Mouse (Mus musculus) c-Kit-negative CD71-positive TER-119-positive erythroid progenitor cells, embryonic 14.5 days (primary cell): ENCODE measurements around the gene Gm4881.

Source experiments
- DNase-seq: peaks from one replicate; pipeline ENCODE4 v3.0.0-alpha.2; 2013; ENCODE audit warnings: low read depth, low spot score

The Gm4881 gene

DNA sequence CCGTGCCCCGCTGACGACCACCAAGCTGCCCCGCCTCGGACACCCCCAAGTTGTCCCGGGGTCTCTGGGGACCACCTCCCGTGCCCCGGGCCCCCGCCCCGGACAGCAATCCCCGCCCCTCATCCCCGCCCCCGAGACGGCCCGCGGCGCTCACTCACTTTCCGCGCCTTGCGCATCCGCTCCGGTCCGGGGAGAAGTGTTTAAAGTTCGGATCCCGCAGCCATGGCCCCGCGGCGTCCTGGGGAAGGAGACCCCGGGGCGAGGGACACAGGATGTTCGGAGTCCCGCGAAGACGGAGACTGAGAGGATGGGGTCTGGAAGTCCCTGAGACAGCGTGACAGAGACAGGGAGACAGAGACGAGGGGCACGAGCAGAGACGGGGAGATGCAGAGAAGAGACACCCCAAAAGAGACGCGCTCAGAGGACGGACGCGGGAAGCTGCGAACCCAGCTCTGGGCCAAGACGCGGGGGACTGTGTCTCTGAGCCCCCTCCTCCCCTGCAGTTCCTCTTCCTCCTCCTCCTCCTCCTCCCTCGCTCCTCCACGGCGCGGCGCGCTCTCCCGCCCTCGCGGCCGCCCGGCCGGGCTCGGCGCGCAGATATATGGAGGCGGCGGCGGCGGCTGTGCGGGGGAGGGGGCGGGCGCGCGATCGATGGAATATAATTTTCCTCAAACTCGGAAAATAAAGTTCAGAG lies at the start of gene Gm4881:
Gm4881 (minus strand) TSS at position 238 of the 694 bp plus-strand sequence.
- DNase-seq: no peak

DNA sequence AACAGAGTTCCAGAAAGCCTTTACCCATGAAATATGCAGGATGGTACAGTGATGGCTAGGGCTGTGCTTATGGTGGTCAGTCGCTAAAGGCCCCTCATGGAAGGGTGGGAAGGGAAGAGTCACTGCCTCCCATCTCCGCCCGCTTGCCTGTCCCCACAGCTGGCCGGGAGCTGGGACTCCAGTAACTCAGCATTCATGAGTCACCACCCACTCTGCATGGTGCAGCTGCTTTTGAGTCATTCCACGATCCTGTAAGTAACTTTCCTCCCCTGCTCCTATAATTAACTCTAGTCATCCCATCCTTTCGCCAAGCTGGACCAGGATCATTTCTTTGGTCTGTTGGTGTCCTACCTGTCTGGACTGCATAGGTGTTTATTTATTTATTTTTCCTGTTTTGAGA lies 48.8 kb upstream of the Gm4881 start:
- no peak for DNase-seq

DNA sequence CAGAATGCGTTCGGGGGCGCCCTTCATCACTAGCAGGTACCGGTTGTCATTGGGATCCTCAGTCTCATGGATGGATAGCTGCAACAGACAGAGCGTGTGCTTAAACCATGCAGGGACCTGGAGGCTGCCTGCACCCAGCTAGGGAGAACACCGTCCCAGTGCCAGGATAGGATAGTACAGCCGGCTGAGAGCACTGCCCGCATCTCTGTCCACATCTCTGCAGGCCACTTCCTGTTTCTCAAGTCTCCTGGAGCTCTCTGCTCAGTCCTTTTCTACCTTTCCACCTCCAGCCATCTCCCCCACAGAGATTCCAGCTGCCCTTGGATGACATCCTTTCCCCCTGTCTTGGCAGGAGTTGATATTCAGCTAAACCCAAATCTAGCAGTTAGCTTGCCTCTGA lies 46.2 kb upstream of the Gm4881 start:
- DNase-seq: no peak

DNA sequence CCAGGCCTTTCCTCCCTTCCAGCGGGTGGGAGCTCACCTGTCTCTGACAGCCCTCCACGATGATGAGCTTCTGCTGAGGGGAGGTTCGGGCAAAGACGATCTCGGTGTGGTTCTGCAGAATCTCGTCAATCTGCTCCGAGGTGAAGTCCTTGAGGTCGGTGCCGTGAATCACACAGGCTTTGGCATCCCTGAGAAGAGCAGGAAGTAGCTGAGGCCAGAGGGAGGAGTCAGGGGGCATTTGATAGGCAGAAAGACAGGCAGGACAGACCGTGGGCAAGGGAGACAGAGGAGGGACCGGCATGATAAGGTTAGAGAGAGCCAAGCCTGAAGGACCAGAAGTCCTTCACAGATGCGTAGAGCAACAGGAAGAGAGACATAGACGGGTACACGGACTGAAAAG lies 43.6 kb upstream of the Gm4881 start:
- DNase-seq: no peak

DNA sequence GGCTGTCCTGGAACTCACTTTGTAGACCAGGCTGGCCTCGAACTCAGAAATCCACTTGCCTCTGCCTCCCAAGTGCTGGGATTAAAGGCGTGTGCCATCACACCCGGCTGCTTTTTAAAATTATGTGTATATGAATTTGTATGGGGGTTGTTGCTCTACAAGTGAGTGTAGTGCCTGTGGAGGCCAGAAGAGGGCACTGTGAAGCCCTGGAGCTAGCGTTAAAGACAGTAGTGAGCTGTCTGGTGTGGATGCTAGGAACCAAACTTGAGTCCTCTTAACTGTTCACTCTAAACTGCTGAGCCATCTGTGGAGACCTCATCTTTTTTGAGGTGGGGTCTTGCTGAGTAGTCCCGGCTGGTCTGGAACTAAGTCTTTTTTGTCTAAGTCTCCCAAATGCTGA lies 41.5 kb upstream of the Gm4881 start:
- DNase-seq: no peak

GRCm38 (mm10) chr7:24984307-24984706 lies 40.0 kb upstream of the Gm4881 start:
- DNase-seq: no peak

DNA sequence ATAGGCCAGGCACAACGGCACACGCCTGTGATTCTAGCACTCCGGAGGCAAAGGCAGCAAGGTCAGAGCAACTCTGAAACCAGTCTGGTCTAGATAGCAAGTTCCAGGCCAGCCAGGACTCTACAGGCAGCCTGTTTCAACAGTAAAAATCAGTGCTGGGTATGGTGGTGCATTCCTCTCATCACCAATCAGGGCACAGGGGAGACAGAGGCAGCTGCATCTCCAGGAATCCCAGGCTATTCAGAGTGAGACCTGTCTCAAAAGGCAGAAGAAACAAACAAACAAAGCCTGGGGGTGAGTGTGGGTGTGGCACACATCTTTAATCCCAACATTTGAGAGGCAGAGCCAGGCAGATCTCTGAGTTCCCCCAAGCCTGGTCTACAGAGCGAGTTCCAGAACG lies 39.1 kb upstream of the Gm4881 start:
- DNase-seq: no peak

DNA sequence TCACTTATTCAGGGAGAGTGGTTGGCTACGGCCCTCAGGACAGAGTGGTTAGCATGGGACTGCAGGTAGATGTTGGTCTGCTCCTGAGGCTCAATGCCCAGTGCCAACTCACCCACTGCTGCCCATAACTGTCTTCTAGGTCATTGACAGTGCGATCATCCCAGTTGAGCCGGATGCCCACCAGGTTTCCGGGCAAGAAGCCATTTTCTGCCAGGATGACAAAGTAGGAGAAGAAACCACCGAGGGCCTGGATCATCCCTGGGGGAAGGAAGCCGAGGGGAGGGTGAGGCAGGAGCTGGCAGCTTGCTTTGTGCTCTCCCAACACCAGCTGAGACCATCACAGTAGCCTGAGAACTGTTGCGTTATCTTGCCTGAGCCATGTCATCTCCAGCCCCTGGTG lies 36.1 kb upstream of the Gm4881 start:
- DNase-seq: no peak

- DNase-seq: no peak
Measured at GRCm38 (mm10) chr7:24978781-24979180, 34.5 kb upstream of the Gm4881 start.

DNA sequence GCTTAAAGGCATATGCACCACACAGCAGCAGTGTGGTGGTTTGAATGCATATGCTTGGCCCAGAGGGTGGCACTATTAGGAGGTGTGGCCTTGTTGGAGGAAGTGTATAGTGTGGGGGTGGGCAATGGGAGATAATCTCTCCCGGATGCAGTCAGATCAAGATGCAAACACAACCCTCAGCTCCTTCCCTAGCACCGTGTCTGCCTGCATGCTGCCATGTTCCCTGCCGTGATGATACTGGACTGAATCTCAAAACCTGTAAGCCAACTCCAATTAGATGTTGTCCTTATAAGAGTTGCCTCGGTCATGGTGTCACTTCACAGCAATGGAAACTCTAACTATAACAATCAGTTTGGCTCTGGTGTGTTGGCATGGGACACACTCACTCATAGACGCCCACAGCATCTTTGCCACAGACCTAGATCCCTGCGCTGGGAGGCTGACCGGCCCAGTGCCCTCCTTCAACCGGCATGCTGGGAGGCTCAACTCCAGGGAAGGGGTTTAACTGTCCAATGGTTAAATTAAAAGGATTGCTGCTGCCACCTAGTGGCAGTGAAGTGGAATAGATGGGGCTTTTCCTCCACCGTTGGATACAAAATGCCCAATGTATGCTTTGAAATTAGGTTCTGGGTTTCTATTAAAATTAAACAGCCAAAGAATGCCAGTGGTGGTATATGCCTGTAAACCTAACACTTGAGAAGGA lies 30.8 kb upstream of the Gm4881 start:
- peak; percentile 36 for DNase-seq

DNA sequence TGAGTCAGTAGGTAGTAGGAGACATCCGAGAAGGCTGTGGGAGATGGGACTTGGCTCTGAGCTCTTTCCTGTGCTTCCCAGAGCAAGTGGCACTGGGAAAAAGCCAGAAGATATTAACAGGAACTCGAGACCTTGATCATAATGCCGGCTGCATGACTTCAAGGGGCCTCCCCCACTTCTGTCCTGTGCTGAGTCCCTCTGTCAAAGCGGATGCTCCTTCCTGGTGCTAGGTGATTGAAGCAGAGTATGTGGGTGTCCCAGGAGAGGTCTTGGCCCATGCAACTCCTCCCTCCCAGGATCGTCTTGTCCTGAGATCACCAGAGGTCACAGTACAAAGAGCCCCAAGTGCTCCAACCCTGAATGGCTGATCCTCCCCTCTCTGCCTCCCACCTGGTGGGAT lies 29.6 kb upstream of the Gm4881 start:
- no peak for DNase-seq

GRCm38 (mm10) chr7:24973208-24973607 lies 28.9 kb upstream of the Gm4881 start:
- no peak for DNase-seq

GRCm38 (mm10) chr7:24971972-24972893 lies 27.9 kb upstream of the Gm4881 start, which contains the start of gene Rabac1:
Gene Rabac1 (minus strand): TSS chr7:24972754.
- peak; percentile 84 for DNase-seq

DNA sequence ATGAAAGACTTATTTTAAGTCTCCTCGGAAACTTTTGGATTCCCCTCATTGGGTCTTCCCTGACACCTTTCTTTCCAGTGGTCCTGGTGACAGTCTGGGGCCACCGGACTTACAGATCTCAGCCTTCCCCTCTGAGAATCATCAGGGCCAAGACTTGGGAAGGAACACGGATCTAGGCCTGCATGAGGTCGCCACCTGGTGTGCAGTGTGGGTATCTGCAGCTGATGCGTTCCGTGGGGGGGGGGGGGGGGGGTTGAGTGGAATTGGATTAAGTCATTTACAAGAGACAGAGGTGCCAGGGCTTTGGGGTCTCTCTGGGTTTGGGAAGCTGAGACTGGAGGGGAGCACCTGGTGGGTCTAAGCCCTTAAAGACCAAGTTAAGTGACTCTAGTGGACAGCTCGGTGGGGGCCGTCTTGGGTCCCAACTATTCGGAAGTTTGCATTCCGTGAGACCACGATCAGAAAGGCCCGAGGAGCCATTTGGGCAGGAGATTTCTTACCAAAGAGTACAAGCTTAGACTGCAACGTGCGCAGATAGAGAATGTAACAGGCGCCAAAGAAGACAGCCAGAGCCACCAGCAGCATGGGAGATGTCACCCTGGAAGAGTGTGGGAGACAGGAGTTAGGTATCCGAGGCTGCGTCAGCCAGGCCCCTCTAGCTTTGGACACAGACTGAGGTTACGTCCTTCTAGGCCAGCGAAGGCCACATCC lies 27.1 kb upstream of the Gm4881 start:
- DNase-seq: peak; percentile 51

DNA sequence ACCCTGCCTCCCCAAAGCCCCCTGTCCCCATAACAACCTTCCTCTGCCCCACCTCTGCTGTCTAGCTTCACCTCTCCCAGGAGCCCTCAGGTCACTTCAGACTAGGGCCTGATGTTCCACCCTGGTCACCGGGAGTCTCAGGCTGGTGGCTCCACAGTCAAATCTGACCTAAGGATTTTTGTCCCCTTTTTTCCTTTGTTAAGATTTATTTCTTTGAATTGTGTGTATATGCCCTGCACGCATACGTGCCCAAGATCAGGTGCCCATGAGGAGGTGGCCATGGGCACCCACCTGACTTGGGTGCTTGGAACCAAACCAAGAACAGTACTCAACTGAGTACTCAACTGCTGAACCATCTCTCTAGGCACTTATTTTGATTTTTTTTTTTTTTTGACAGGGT lies 26.0 kb upstream of the Gm4881 start:
- no peak for DNase-seq

DNA sequence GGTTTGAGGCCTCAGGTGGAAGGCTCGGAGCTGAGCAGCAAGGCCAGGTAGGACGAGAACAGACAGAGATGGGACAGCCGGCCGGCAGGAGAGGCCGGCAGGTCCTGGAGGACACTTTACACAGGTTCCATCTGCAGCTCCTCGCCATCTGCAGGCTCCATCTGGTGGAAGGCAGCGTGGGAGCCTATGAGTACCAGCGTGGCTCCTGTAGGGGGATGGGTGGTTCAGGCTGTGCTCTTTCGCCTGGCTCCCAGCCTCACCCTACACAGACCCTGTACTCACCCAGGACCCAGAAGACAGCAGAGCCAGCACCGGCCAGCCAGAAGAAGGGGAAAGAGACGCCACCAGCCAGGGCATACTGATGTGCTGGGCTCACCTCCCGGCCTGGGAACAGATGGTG lies 25.5 kb upstream of the Gm4881 start:
- no peak for DNase-seq

GRCm38 (mm10) chr7:24968463-24968862 lies 24.2 kb upstream of the Gm4881 start:
- no peak for DNase-seq

GRCm38 (mm10) chr7:24967966-24968365 lies 23.7 kb upstream of the Gm4881 start:
- DNase-seq: no peak

- DNase-seq: peak; percentile 36
Measured at GRCm38 (mm10) chr7:24964897-24965535, 20.7 kb upstream of the Gm4881 start.

- DNase-seq: no peak
Measured at GRCm38 (mm10) chr7:24964288-24964687, 20.0 kb upstream of the Gm4881 start.

DNA sequence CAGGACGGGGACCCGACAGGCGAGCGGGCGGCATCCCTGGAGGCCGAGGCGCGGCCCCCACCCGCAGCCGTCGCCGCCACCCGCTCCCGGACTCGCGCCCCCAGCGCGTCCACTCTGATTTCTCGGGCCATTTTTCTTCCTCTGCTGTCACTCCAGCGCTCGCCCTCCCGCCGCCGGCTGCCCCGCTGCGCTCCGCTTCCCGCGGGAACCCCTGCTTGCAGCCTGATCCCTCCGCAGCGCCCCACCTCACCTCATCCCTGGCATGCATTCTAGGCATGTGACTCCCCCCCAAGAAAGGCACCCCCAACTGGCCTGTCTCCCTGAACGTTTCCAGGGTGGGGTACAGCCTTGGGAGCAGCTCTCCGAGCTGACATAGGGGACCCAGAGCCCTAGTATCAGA lies 10.9 kb upstream of the Gm4881 start:
- DNase-seq: no peak
